Mouse (Mus musculus): ENCODE data around the gene Coro7. TPM values are rescaled to one million over a fixed set of nuclear protein-coding genes. Genes with fewer than 3 reads are reported as not detected.

Gene Coro7
- polyA plus RNA-seq, 1 experiment from 2014 or later, result 14.4 TPM

DNA sequence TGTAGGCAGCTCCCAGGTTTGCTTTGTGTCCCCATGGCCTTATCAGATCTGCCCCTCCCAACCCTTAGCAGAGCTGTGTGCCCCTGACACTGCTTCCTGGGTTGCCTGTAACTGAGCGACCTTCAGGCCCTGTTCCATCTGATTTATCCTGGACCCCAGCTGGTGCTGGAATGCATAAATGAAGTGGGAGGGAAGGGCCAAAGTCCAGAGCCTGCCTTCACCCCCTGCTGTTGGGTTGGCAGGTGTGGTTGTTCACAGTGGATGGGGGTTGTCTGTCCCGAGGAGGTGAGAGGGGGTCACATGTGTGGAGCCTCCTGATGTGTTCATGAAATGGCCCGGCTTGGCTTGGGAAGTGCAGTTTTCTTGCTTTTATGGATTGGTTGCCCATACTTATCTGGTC lies 77.4 kb downstream of the Coro7 start:
- Histone ChIP-seq H3K4me2 (replicated peaks; ENCODE audit: low read depth, low read length) (no peak overlapping the region), H3K9me3 (ENCODE audit: control insufficient read depth, low read length) (no peaks in the 10 kb centered on the region), H3K27me3 (ENCODE audit: control insufficient read depth, insufficient read depth, low read length) (no peaks in the 10 kb centered on the region), H3K27ac (ENCODE audit: low read depth, low read length) (peak overlapping the region; percentile 56), H3K4me1 (replicated peaks; ENCODE audit: control insufficient read depth, insufficient read depth, low read length) (peaks cover 56% of the 10 kb centered on the region), H3K9ac (ENCODE audit: low read depth, low read length) (no peak overlapping the region), H3K36me3 (ENCODE audit: control insufficient read depth, insufficient read depth, low read length) (no peaks in the 10 kb centered on the region), H3K4me3 (ENCODE audit: low read depth, low read length) (no peak overlapping the region)
- WGBS, result 14% methylated on average over 3 of the region's 3 CpGs
- DNase-seq (ENCODE audit: low spot score) (no peak), ATAC-seq (ENCODE audit: low FRiP score) (no peak)

DNA sequence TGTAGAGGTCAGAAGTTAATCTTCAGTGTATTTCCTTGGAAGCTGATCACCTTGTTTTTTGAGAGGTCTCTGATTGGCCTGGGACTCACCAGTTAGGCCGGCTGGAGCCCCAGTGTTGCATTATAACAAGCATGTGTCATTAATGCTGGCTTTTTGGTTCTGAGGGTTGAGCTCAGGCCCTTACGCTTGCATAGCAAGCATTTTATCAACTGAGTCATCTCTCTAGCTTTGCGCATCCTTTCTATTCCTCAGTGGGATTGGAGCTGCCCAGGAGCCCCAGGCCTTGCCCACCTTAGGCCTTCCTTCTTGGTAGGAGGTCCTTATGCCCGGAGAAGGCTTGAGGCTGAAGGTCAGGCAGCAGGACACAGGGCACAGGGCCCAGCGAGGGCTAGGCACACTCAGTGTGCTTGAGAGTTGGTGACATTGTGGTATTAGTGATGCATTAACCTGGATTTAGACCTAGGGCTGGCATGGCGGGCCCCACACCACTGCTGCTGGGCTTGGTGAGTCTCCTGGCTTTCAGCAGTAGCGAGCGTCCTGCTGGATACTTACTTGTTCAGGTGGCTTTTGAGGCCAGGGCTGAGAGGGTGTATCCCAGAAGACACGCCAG lies 78.8 kb downstream of the Coro7 start:
- 83% methylated on average over 9 of the region's 9 CpGs for WGBS
- no peak for DNase-seq (ENCODE audit: low spot score)

DNA sequence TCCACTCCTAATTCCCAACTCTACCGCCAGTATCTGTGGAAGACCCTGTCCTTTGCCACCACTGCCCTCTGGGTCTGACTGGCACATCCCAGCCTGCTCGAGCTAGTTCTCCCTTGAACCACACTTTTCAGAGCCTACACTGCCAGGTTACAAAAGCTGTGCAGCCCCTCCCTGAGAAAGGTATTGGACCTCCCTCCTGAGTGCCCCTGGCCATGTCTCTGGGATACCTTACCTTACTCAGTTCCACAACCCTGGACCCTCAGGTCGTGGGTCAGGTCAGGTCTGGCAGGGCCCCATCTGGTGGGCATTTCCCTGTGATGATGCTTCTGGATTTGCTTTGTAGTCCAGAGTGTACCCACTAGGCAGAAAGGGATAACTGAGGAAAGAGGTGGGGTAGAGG lies 80.0 kb downstream of the Coro7 start:
- ATAC-seq (ENCODE audit: low FRiP score) (no peak), DNase-seq (ENCODE audit: low spot score) (no peak)
- WGBS, result 85% methylated on average over 3 of the region's 3 CpGs
- Histone ChIP-seq H3K4me2 (replicated peaks; ENCODE audit: low read depth, low read length) (no peak overlapping the region), H3K27me3 (ENCODE audit: control insufficient read depth, insufficient read depth, low read length) (no peaks in the 10 kb centered on the region), H3K9ac (ENCODE audit: low read depth, low read length) (no peak overlapping the region), H3K9me3 (ENCODE audit: control insufficient read depth, low read length) (no peaks in the 10 kb centered on the region), H3K4me3 (ENCODE audit: low read depth, low read length) (no peak overlapping the region), H3K27ac (ENCODE audit: low read depth, low read length) (peak overlapping the region; percentile 60; the same call in 1 of the 2 replicates), H3K36me3 (ENCODE audit: control insufficient read depth, insufficient read depth, low read length) (no peaks in the 10 kb centered on the region), H3K4me1 (replicated peaks; ENCODE audit: control insufficient read depth, insufficient read depth, low read length) (peaks cover 57% of the 10 kb centered on the region)

More for the DNA sequence above, 78.8 kb downstream of the Coro7 start:
- Histone ChIP-seq H3K4me2 (replicated peaks; ENCODE audit: low read depth, low read length) (no peak overlapping the region), H3K9me3 (ENCODE audit: control insufficient read depth, low read length) (no peaks in the 10 kb centered on the region), H3K4me1 (replicated peaks; ENCODE audit: control insufficient read depth, insufficient read depth, low read length) (peaks cover 61% of the 10 kb centered on the region), H3K36me3 (ENCODE audit: control insufficient read depth, insufficient read depth, low read length) (no peaks in the 10 kb centered on the region), H3K4me3 (ENCODE audit: low read depth, low read length) (no peak overlapping the region), H3K9ac (ENCODE audit: low read depth, low read length) (no peak overlapping the region), H3K27me3 (ENCODE audit: control insufficient read depth, insufficient read depth, low read length) (no peaks in the 10 kb centered on the region), H3K27ac (ENCODE audit: low read depth, low read length) (no peak overlapping the region)
- ATAC-seq (ENCODE audit: low FRiP score), result no peak

DNA sequence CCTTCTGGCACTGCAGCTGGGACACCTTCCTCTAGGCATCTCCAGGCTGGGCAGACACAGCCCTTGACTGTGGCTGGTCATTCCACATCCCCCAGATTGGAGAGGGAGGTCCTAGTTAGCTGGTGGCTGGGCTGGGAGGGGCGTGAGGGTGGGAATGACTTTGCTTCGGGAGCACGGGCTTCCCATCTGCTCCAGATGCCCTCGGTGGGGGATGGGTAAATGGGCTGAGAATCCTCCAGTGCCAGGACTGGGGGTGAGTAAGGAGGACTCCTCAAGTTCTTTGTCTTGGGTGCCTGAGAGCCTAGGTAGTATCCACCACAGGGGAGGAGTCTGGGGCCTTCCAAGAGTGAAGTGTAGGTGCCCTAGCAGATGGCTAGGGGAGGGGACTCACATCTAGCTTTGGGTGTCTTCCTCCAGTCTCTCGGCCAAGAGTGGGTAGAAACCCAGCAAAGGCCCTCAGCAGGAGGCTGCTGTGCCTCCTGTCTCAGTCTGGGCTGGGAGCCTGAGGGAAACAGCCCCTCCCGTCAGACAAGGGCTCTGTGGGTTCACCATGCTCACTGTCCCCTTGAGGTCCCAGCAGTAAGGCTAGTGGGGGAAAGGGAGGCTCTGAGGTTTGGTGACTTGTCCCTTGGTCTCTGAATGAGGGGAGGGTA lies 80.6 kb downstream of the Coro7 start:
- no peaks in the 10 kb centered on the region for H3K27me3 ChIP-seq (ENCODE audit: control insufficient read depth, insufficient read depth, low read length)
- peak; percentile 57 for DNase-seq (ENCODE audit: low spot score)
- ATAC-seq (ENCODE audit: low FRiP score), result no peak
- H3K4me1 ChIP-seq (replicated peaks; ENCODE audit: control insufficient read depth, insufficient read depth, low read length), result peaks cover 51% of the 10 kb centered on the region
- H3K9me3 ChIP-seq (ENCODE audit: control insufficient read depth, low read length), result no peaks in the 10 kb centered on the region
- 23% methylated on average over 6 of the region's 6 CpGs for WGBS
- 0 out of 2 replicates have a peak overlapping the region, but pooled peaks have one; percentile 27 for H3K9ac ChIP-seq (ENCODE audit: low read depth, low read length)
- peak overlapping the region; percentile 60 for H3K27ac ChIP-seq (ENCODE audit: low read depth, low read length)
- no peaks in the 10 kb centered on the region for H3K36me3 ChIP-seq (ENCODE audit: control insufficient read depth, insufficient read depth, low read length)
- H3K4me2 ChIP-seq (replicated peaks; ENCODE audit: low read depth, low read length), result peak overlapping the region; percentile 12; the same call in 1 of the 2 replicates
- H3K4me3 ChIP-seq (ENCODE audit: low read depth, low read length), result no peak overlapping the region

DNA sequence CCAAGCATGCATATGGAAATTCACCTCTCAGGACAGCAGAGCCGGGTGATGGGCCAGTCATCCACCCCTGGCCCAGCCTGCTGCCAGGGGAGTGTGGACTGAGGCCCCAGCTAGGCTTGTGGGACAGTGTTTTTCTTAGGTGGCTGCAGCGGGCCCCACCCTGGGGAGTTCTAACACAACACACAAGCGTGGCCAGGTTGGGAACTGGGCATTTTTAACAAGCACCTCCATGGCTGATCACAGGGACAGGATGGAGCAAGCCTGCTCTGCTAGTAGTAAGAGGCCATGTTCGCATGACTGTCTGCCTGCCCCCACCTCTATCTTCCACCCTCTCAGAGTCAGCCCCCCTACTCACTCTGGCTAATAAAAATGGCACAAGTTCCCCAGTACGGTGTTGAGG lies 81.5 kb downstream of the Coro7 start:
- H3K4me2 ChIP-seq (replicated peaks; ENCODE audit: low read depth, low read length), result peak overlapping the region; percentile 28
- ATAC-seq (ENCODE audit: low FRiP score) (no peak), DNase-seq (ENCODE audit: low spot score) (no peak)
- H3K9ac ChIP-seq (ENCODE audit: low read depth, low read length), result peak overlapping the region; percentile 34; the same call in 1 of the 2 replicates
- H3K36me3 ChIP-seq (ENCODE audit: control insufficient read depth, insufficient read depth, low read length), result no peaks in the 10 kb centered on the region
- peaks cover 54% of the 10 kb centered on the region for H3K4me1 ChIP-seq (replicated peaks; ENCODE audit: control insufficient read depth, insufficient read depth, low read length)
- WGBS, result 64% methylated on average over 5 of the region's 5 CpGs
- peak overlapping the region; percentile 2; the same call in 1 of the 2 replicates for H3K4me3 ChIP-seq (ENCODE audit: low read depth, low read length)
- no peaks in the 10 kb centered on the region for H3K27me3 ChIP-seq (ENCODE audit: control insufficient read depth, insufficient read depth, low read length)
- no peaks in the 10 kb centered on the region for H3K9me3 ChIP-seq (ENCODE audit: control insufficient read depth, low read length)
- peak overlapping the region; percentile 60 for H3K27ac ChIP-seq (ENCODE audit: low read depth, low read length)

DNA sequence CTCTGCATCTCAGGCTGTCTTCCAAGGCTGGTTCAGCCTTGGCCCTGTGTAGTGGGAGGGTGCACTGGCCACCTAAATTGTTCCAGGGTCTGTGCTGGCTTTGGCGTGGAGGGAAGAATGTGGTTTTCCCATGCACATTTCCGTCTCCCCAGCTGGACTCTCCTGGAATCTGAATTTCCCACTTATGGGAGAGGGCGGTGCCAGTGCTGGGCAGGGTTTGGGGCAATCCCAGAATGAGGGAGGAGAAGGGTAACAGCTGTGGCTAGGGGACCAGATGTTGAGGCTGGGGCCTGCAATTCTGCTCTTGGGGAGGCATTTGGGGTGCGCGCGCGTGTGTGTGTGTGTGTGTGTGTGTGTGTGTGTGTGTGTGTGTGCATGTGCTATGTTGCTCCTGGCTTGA lies 82.3 kb downstream of the Coro7 start:
- no peaks in the 10 kb centered on the region for H3K9me3 ChIP-seq (ENCODE audit: control insufficient read depth, low read length)
- no peaks in the 10 kb centered on the region for H3K36me3 ChIP-seq (ENCODE audit: control insufficient read depth, insufficient read depth, low read length)
- peak overlapping the region; percentile 89; the same call in 1 of the 2 replicates for H3K4me3 ChIP-seq (ENCODE audit: low read depth, low read length)
- no peak overlapping the region for H3K9ac ChIP-seq (ENCODE audit: low read depth, low read length)
- peak overlapping the region; percentile 96 for H3K4me2 ChIP-seq (replicated peaks; ENCODE audit: low read depth, low read length)
- peaks cover 50% of the 10 kb centered on the region for H3K4me1 ChIP-seq (replicated peaks; ENCODE audit: control insufficient read depth, insufficient read depth, low read length)
- H3K27ac ChIP-seq (ENCODE audit: low read depth, low read length), result peak overlapping the region; percentile 98; the same call in 1 of the 2 replicates
- WGBS, result 60% methylated on average over 7 of the region's 7 CpGs
- ATAC-seq (ENCODE audit: low FRiP score), result no peak
- no peak for DNase-seq (ENCODE audit: low spot score)
- H3K27me3 ChIP-seq (ENCODE audit: control insufficient read depth, insufficient read depth, low read length), result no peaks in the 10 kb centered on the region

DNA sequence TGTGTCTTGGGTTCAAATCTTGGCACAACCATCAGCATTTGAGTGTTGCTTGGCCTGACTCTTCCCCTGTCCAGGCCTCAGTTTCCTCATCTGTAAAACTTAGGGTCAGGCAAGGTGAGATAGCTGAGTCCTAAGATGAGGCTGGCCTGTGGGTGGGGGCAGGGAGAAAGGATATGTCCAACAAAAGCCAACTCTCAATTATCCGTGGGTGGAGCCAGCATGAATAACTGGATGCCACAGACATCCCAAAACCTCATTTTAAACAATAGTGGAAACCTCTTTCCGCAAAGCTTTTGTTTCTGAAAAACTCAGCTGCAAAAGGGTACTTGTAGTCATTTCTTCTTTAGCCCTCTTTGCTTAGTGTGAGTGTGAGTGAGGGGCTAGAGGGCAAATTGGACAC lies 82.7 kb downstream of the Coro7 start:
- Histone ChIP-seq H3K9me3 (ENCODE audit: control insufficient read depth, low read length) (no peaks in the 10 kb centered on the region), H3K4me3 (ENCODE audit: low read depth, low read length) (peak overlapping the region; percentile 89), H3K4me1 (replicated peaks; ENCODE audit: control insufficient read depth, insufficient read depth, low read length) (peaks cover 46% of the 10 kb centered on the region), H3K9ac (ENCODE audit: low read depth, low read length) (no peak overlapping the region), H3K36me3 (ENCODE audit: control insufficient read depth, insufficient read depth, low read length) (no peaks in the 10 kb centered on the region), H3K27me3 (ENCODE audit: control insufficient read depth, insufficient read depth, low read length) (no peaks in the 10 kb centered on the region), H3K4me2 (replicated peaks; ENCODE audit: low read depth, low read length) (peak overlapping the region; percentile 96), H3K27ac (ENCODE audit: low read depth, low read length) (peak overlapping the region; percentile 98)
- no peak for ATAC-seq (ENCODE audit: low FRiP score)
- no peak for DNase-seq (ENCODE audit: low spot score)
- WGBS, result 32% methylated on average over 2 of the region's 2 CpGs

DNA sequence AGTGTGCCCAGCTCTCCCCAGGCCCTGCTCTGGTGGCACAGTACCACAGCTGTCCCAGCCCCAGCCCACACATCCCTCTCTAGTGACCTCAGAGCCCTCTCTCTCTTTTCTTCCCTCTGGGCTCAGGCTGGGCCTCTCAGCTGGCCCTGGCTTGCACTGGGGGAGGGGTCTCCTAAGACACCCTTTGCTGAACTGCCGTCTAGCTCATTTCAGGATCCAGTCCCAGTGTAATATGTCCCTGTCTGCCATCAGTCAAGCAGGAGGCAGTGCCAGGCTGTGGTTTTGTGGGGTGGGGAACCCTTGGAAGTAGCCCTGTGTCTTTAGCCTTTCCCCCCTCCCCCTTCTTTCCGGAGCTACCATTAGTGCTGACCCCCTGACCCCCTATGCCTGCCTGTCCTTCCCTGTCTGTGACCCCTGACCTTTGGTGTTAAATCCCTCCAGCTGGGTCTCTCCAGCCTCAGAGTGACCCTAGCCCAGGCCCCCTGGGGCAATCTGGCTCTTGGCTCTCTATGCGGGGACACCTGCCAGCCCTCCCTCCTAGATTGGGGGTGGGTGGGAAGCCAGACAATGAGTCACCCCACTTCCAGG lies 83.3 kb downstream of the Coro7 start:
- ATAC-seq (ENCODE audit: low FRiP score), result peak; percentile 25; the same call in 1 of the 2 replicates

More for the DNA sequence above, 83.3 kb downstream of the Coro7 start:
- Histone ChIP-seq H3K36me3 (ENCODE audit: control insufficient read depth, insufficient read depth, low read length) (no peaks in the 10 kb centered on the region), H3K4me3 (ENCODE audit: low read depth, low read length) (peak overlapping the region; percentile 89), H3K9ac (ENCODE audit: low read depth, low read length) (peak overlapping the region; percentile 95), H3K9me3 (ENCODE audit: control insufficient read depth, low read length) (no peaks in the 10 kb centered on the region), H3K27me3 (ENCODE audit: control insufficient read depth, insufficient read depth, low read length) (no peaks in the 10 kb centered on the region), H3K4me2 (replicated peaks; ENCODE audit: low read depth, low read length) (peak overlapping the region; percentile 96), H3K27ac (ENCODE audit: low read depth, low read length) (peak overlapping the region; percentile 98), H3K4me1 (replicated peaks; ENCODE audit: control insufficient read depth, insufficient read depth, low read length) (peaks cover 45% of the 10 kb centered on the region)
- 3% methylated on average over 3 of the region's 3 CpGs for WGBS
- DNase-seq (ENCODE audit: low spot score), result peak; percentile 50
